Mouse (Mus musculus): ENCODE measurements around the gene Itgav.
A peak's percentile ranks its signal among the peaks of the same experiment; 100 is the strongest.

Itgav gene

GRCm38 (mm10) chr2:83748581-83749118 is 24.5 kb downstream of the Itgav start:
- no peak for DNase-seq (ENCODE audit: low read depth, low spot score)

DNA sequence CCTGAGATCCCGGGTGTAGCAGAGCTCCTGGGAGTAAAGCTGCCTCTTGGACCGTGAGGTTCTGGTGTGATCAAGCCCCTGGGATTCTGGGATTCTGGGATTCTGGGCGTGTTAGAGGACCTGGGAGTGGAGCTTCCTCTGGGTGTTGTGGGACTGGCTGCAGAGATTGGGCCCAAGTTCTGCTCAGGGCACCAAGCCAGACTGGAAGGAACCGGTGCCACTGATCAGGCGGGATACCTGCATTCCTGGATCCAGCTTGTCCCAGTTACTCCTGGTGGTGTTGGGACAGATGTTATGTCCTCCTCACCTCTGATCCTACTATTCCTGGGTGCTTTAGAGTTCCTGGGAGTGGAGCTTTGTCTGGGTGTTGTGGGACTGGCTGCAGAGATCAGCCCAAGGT is 28.8 kb downstream of the Itgav start:
- no peak for DNase-seq (ENCODE audit: low read depth, low spot score)

DNA sequence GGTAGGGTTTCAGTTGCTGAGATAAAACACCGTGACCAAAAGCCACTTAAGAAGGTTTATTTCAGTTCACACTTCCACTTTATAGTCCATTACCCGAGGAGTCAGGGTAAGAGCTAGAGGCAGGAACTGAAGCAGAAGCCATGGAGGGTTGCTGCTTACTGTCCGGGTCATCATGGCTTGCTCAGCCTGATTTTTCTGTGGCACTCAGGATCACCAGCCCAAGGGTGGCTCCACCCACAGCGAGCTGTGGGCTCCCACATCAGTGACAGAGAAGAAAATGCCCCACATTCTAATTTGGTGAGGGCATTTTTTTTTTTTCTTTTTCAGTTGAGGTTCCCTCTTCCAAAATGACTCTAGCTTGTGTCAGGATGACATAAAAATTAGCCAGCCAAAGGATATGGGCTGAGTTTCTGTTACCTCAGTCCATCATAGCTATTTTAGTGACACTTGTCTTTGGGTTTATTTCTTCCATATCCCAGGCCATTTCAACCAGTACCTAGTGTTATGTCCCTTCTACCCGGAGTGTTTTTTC is 30.2 kb downstream of the Itgav start:
- no peak for DNase-seq (ENCODE audit: low read depth, low spot score)

DNA sequence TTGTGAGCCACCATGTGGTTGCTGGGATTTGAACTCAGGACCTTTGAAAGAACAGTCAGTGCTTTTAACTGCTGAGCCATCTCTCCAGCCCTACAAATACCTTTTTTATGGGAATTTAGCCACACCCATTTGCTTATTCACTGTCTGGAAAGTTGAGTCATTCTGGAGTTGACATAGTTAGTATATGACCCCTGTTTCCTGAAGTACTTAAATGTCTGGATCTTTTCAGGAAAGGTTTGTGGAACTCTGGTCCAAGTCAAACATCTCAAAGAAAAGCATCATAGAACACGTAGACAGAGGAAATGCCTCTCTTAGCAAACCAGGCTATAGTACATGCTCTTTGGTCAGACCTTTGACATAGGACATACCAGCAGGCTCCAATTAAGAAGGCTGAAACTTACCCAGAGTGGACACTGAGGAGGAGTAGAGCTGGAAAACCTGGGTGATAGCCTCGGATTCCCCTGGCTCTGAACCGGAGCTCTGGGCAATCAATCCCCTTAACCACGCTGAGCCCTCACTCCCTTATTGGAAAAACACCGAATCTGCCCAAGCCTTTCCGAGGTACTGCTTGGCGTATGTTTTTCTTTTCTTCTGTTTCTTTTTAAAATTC is 34.5 kb downstream of the Itgav start:
- no peak for DNase-seq (ENCODE audit: low read depth, low spot score)

DNA sequence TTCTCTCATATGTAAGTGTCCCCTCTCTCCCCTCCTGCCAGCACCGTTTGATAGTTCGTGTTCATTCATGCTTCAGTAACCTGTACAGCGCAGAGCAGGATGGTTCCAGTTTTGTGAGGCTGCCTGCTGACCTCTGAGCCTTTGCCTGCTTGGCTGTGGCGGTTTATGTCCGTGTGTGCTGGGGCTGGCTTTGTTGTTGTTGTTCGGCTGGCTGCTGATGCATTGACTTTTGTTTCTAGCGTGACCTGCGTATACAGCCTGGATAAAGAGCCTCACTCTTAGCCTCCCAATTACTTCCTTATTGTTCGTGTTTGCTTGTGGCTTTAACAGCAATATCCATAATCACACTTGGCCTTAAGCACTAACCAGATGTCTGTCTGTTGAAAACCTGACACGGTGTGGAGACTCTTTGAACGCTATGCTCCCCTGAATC is 35.0 kb downstream of the Itgav start:
- no peak for DNase-seq (ENCODE audit: low read depth, low spot score)

DNA sequence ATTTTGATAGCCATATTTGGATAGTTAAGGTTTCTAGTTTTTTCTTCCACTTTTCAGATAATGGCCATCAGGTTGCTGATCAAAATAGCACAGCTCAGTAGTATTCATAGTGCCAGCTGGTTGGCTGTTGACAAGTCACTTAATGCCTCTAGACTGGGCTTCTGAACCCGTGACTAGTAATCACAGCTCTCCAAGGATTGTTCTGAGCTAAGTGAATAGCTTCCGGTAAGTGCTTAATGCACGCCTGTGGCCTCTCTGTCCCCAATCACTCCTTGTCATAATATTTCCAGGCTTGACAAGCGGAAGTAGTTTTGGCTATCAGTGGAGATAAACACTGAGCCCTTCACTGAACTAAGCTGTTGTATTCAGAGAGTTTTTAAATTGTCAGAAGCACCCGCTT is 35.5 kb downstream of the Itgav start:
- no peak for DNase-seq (ENCODE audit: low read depth, low spot score)

GRCm38 (mm10) chr2:83760112-83760511 is 35.9 kb downstream of the Itgav start:
- no peak for DNase-seq (ENCODE audit: low read depth, low spot score)

DNA sequence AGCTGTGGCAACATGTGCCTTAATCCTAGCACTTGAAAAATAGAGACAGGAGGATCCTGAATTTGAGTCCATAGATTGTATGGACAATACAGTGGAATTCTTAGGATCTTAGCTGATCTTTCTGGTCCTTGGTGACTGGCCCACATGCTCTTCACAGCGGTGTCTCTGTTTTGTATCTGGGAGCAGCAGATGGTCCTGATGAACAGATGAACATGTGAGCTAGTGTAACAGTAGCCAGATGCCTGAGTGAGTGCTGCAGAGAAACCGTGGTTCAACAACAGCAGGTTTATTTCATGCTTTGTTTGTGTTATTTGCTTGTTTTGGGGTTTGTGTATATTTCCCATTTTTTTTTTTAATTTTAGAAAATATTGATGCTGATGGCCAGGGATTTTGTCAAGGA is 37.3 kb downstream of the Itgav start:
- DNase-seq (ENCODE audit: low read depth, low spot score): no peak

- DNase-seq (ENCODE audit: low read depth, low spot score): no peak
Measured at GRCm38 (mm10) chr2:83762106-83762855, 38.1 kb downstream of the Itgav start.

- no peak for DNase-seq (ENCODE audit: low read depth, low spot score)
Measured at GRCm38 (mm10) chr2:83766058-83766457, 41.9 kb downstream of the Itgav start.

GRCm38 (mm10) chr2:83766878-83767277 is 42.7 kb downstream of the Itgav start:
- DNase-seq (ENCODE audit: low read depth, low spot score): no peak

GRCm38 (mm10) chr2:83768311-83769047 is 44.3 kb downstream of the Itgav start:
- no peak for DNase-seq (ENCODE audit: low read depth, low spot score)

GRCm38 (mm10) chr2:83771155-83771812 is 47.1 kb downstream of the Itgav start:
- peak; percentile 64 for DNase-seq (ENCODE audit: low read depth, low spot score)

DNA sequence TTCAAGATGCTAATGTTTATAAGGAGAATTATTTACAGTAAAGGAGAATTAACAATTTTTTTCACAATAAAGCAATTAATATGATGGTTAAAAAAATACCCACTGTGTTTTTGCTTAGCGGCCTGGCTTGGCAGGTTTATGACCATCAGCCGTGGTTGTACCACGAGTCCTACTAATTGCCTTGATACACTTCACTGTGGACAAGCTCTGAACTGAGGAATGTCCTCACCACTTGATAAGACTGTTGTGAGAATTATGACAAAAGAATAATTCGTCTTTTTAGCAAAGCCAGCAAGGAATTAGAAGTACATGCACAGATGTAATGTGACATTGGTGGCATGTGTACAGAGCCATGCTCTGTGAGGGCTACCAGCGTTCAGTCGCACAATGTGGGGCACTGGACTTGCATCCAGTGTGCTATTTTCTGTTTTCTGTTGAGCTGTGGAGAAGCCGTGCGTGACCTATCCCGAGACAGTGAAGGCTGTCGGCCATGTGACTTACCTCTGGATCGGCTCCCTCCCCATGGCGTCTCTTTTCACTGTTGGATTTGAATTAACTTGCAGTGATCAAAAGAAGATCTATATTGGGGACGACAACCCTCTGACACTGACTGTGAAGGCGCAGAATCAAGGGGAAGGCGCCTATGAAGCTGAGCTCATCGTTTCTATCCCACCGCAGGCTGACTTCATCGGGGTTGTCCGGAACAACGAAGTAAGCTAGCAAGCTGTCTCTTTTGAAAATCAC is 67.3 kb downstream of the Itgav start:
- DNase-seq (ENCODE audit: low read depth, low spot score): no peak

DNA sequence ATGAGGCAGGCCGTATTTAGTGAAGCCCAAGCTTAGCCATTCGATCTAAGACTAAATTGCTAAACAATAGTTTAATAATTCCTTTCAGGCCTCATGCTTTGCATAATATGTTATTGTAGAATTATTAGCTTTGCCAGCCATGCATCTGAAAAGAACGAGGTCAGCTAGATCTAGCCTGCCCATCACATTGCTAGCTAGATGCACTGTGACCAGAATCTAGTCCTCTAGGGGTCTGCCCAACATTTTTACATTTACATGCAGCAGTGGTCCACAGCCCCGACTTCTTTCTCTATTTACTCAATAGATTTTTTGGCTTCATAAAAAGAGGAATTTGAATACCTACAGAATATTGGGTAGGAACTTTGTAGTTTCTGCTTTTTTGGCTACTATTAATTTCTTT is 67.9 kb downstream of the Itgav start:
- no peak for DNase-seq (ENCODE audit: low read depth, low spot score)

DNA sequence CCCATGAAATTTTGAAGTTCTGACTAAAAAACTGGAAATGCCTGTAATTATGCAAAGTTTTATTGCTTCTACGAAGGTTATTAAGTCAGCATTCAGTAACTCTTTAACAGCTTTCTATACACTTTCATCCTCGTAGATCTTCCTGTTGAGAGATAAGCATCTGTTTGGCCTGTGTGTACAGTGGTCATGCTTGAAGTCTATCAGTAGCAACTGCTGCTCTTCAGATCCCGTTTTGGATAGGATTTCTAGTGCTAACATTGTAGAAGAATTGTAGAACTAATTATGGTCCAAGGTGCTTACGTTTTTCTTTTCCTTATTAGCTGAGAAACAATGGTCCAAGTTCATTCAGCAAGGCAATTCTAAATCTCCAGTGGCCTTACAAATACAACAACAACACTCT is 71.6 kb downstream of the Itgav start:
- no peak for DNase-seq (ENCODE audit: low read depth, low spot score)

DNA sequence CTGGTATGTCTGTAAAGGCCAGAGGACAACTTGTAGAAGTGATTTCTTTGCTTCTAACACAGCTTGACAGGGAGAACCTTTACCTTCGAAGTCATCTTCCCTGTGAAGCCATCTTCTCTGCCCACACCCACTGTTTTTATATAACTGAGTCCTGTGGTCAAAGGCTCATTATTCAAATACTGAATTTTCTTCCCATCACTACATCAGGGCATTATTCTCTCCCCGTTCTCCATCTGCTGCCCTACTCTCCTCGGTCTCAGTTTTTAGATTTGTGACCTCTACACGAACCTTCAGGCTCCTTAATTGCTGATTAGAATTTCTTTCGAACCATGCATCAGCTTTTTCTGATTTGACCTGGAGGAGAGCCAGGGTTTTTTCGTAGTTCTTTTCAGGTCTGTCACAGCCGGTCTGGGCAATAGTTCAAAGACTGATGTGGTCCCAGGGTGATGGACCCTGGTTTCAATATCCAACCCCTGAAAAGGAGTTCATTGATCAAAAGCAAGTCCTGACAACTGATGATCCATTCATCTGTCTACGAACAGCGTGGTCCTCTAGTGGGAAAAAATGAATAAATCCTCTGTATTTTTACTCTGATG is 73.8 kb downstream of the Itgav start:
- no peak for DNase-seq (ENCODE audit: low read depth, low spot score)

DNA sequence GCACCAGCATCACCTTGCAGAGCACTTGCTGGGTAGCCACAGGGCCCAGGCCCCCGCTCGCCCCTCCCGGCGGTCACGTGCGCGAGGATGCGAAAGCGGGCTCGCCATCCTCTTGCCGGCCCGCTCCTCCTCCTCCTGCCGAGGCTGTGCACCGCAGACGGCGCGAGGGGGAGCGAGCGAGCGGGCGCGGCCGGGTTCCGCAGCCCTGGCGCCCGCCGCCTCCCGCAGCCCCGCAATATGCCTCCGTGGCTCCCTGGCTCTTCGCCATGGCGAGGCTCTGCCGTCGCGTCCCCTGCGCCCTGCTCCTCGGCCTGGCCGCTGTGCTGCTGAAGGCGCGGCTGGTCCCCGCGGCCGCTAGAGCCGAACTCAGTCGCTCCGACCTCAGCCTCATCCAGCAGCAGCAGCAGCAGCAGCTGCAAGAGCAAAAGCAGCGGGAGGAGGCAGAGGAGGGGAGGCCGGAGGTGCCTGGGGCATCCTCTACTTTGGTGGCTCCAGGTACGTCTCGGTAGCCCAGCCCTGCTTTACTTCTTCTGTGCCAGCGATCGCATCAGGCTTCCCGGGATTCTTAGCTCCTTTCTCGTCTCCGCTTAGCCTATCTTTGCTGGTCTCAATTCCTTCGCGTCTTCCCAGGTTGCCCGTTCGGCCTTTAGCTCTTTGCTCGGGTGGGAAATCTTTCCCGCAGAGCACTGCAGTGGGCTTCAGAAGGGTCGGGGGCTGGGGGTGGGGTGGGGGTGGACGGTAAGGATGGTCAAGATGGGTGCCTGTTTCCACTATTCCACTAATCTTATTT is 88.5 kb downstream of the Itgav start, which contains the start of gene Fam171b:
Gene Fam171b, plus strand, starts transcription at position 154 of the 790 bp plus-strand sequence.
- DNase-seq (ENCODE audit: low read depth, low spot score): peak; percentile 79

GRCm38 (mm10) chr2:83813273-83813892 is 89.2 kb downstream of the Itgav start:
- peak; percentile 78 for DNase-seq (ENCODE audit: low read depth, low spot score)
